Mouse (Mus musculus) testis, adult 2 months (tissue): ENCODE data around the gene Ubxn4.

Experiments
- CTCF ChIP-seq: fragments of 200-500 bp; IDR thresholded peaks from 2 replicates; pipeline ENCODE4 v1.5.1; 2012; ENCODE audit warnings: low read depth, mild to moderate bottlenecking, inconsistent platforms, low read length, moderate library complexity; ENCODE audit not compliant: control insufficient read depth, insufficient read depth, insufficient replicate concordance
- POLR2A ChIP-seq: fragments of 200-500 bp; IDR thresholded peaks from 2 replicates; pipeline ENCODE4 v1.6.1; 2012; ENCODE audit warnings: low read depth, mild to moderate bottlenecking, inconsistent platforms, low read length, moderate library complexity; ENCODE audit not compliant: control insufficient read depth

GRCm38 (mm10) chr1:128278563-128278962, 34.8 kb downstream of the Ubxn4 start:
- TF ChIP-seq POLR2A: no peak
- TF ChIP-seq CTCF: no peak
